Mouse (Mus musculus): ENCODE measurements around the gene Spg7.

Spg7 gene

DNA sequence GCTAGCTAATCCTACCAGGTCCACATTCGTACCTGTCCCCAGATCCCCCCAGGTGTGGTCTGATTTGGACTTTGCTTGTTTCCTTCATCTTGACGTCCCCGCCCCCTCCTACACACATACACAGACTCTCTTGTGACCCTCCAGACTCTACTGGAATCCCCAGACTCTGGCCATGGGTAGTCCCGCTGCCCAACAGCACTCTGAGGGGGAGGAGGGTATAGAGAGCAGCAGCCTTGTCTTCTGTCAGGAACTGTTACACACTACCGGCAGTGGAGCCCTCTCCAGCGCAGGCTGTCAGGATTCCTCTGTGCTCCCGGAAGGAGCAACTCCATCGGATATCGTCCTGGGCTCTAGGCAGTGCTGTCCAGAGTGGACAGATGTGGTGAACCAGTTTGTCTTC is 68.3 kb downstream of the Spg7 start:
- DNase-seq (ENCODE audit: low spot score in 2 of 2) = no peak

DNA sequence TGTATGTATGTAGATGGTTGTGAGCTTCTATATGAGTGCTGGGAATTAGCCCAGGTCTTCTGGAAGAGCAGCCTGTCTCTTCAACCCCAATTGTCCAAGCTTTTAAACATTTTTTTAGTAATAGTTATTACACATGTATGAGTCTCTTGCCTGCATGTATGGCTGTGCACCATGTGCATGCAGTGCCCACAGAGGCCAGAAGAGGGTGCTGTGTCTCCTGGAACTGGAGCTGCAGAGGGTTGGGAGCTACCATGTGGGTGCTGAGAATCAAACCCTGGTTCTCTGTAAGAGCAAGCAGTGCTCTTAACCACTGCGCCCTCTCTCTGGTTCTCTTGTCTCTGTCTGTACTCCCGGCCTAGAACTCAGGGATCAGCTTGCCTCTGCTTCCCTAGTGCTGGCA is 70.2 kb downstream of the Spg7 start:
- DNase-seq (ENCODE audit: low spot score in 2 of 2) = no peak

DNA sequence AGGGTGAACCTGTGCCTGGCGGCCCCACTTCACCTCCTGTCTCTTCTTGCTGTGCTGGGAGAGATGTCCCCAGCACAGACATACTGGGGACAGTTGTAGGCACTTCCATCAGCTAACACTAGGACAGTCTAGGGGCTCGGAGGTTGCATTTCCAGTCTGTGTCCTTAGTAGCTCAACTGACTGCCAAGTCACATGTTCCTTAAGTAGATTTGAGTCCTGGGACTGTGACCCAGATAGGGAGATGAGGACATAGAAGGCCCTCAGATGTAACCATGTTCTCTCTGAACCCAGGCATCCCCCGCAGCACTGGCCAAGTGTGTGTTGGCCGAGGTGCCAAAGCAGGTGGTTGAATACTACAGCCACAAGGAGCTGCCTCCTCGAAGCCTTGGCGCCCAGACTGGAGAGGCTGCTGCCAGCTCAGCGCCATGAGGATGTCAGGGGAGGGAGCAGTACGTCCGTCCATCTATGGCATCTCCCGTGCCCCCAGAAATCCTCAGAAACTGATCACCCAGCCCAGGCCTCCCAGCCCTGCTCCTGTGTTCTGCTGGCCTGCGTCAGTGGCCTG is 71.5 kb downstream of the Spg7 start:
- DNase-seq (ENCODE audit: low spot score in 2 of 2) = no peak

DNA sequence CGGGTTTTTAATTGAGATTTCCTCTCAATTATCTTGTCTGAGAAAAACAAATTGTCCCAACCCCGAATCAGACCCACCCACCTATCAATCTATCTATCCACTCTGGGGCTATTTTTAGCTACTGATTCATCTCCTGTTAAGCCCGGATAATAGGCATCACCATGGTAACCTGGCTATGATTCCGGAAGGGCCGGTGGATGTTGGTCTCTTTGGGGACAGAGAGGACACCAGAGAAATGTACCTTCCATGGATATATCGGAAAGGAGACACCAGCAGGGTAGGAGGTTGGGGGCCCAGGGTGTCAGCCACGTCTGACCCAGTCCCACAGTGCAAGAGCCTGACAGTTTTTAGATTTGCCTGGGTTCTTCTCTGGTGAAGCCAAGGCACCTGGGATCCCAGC is 72.7 kb downstream of the Spg7 start:
- DNase-seq (ENCODE audit: low spot score in 2 of 2) = peak in 1 of 2 experiments; percentile 21

DNA sequence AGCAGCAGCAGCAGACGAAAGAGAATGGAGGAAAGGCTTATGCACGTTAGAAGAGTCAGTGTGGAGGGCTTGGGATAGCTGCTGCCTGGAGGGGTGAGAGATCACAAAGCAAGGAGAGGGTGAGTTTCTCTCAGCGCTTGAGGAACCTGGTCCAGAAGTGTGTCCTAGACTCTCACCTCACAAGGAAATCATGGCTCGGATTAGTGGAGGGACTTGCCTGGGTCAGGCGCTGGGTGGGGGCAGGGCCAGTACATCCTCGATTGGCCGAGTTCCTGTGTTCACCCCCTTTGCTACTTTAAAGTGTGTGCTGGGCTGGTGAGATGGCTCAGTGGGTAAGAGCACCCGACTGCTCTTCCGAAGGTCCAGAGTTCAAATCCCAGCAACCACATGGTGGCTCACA is 73.1 kb downstream of the Spg7 start:
- DNase-seq (ENCODE audit: low spot score in 2 of 2) = no peak

DNA sequence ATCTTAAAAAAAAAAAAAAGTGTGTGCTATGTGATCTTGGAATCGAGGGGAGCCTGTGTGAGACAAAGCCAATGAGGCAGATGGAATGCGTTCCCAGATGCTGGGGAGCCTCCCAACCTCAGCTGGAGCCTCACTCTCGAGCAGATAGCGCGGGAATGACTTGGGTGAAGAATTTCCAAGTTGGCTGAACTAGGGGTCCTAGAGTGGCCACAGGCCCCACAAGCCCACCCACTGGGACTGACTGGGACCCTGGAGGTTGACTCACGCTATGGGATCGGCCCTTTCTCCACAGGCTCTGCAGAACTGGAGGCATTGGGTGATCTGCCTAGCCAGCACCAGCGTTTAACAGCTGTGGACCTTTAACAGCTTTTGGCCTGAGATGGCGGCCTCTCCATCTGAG is 73.5 kb downstream of the Spg7 start:
- DNase-seq (ENCODE audit: low spot score in 2 of 2) = no peak

DNA sequence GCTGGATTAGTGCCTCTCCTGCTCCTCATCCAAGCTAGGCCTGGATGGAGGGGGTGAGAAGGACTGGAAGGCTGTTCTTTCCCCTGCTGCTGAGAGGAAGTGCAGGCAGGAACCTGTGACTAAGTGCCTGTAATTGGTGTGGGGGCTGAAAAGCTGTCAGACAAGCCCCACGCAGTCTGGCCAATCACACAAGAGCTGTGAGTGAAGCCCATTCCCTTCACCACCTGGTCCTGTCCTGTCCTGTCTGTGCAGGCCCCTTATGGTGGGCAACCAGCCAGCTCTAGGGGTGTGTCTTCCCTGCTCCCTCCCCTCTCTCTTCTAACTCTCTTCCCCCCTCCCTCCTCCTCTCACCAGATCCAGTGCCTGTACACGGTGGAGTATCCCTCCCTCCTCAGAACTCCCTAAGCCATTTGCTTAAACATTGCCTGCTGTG is 74.9 kb downstream of the Spg7 start:
- peak in 1 of 2 experiments; percentile 65 for DNase-seq (ENCODE audit: low spot score in 2 of 2)

DNA sequence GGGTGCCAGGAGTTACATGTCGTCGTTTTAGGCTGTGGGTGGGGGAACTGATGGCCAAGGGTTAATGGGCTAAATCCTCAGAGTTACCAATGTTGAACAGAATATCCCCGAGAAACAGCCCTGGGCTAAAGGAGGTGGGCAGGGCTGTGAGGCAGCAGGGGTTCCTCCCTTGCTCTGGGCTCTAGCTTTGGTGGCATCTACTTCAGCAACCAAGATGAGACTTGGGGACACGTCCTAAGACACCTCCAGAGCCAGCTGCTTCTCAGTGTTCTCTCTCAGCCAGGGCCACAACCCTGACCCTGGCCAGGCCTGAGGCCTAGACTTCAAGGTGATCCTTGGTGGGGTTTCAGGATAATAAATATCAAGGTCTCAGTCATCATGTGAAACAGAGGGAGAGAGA is 76.0 kb downstream of the Spg7 start:
- DNase-seq (ENCODE audit: low spot score in 2 of 2) = no peak

DNA sequence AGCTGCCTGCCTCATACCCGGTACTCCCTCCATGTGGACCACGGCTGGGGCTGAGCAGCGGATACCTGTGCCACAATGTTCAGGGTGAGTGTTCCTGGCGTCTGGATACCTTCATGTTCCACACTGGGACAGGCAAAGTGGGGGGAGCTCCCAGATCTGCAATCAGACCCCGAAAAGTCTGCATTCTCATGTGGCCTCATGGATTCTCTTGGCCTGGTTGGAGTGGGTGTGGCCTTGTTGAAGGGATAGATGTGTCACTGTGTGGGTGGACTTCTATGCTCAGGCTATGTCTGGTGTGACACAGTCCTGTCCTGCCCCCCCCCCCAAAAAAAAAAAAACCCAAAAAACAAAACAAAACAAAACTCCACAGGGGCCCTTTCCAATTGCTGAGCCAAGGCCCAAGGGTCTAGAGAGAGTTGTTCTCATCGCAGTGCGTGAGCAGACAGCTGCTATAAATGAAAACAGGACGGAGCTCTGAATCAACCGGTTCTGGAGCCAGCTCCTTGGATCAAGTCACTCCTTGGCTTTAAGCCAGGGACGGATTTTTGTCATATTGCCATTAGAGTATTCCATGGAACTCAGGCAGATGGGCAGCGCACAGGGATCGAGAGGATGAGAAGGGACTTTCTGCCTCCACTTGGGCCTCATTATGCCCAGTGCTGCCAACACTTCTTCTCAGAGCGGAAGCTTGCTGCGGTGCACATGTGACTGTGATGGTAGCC is 79.2 kb downstream of the Spg7 start:
- DNase-seq (ENCODE audit: low spot score in 2 of 2) = peak in 1 of 2 experiments; percentile 89

DNA sequence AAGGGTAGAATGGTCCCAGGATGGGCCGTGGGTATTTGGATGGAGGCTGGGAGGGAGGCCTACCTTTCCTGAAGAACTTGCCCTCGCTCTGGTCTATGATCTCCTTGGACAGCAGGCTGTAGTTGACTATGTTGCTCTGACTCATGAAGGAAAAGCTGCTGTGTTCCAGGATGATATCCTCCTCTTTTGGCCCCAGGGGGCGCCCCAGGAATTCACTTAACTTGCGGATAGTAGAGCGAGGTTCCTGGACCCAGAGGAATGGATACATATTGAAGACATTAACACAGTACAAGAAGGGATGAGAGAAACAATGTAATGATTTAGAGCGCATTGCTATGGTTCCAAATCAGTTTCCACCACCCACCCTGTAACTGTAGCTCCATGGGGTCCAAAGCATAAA is 82.5 kb downstream of the Spg7 start:
- no peak for DNase-seq (ENCODE audit: low spot score in 2 of 2)

DNA sequence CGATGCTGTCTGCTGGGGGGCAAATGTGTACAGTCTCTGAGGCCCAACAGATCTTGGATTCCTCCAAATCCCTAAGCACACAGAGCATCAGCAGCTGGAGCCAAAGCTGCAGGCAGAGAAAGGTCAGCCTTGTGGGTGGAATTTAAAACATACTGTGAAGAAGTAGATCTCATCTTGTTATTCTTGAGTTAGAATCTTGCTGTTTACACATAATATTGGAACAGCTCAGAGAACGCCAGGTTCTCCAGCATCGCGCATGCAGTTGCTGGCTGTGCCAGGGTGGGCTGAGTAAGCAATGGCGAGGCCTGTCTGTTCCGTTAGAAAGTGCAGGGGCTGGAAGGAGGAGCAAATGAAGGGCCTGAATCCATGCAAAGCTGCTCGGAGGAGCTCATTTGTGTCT is 83.6 kb downstream of the Spg7 start:
- no peak for DNase-seq (ENCODE audit: low spot score in 2 of 2)

Data from cerebellum, postnatal 4 days (tissue).